18 mouse cellular contexts compared by ENCODE assay signal in the genomic region with DNA sequence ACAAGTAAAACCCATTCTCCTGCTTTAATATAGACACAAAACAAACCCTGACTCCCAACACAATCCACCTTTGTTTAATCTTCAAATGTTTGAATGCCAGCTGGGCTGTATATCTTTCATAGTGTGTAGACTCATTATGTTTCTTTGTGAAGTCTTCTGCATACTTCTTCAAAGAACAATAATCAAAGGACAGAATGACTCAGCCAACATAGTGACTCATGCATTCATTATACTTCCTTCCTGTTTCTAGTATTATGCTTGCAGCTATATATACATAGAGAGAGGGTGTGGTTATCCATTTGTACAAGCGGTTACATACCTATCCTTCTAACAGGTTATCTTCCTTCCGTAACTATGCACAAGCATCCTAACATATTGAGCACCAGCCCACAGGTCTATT.
A peak's percentile ranks its signal among the peaks of the same experiment; 100 is the strongest.
DNase-seq lines count a peak whose midpoint lies in the region; ATAC-seq and TF ChIP-seq lines count a peak whose summit lies in the region.
"Had no signal": no experiment of that assay in that cellular context is flagged by ENCODE, and none has a peak within 500 bp of the region (broad histone marks: within the 10 kb centered on the region; RNA-seq: fewer than 3 reads in every experiment).

No protein-coding gene starts in this region.

- H3K79me2 ChIP-seq in MEL (ENCODE audit: control insufficient read depth, insufficient read depth, low read length, poor library complexity): no peaks in the 10 kb centered on the region

- no peaks in the 10 kb centered on the region for H3K36me3 ChIP-seq in MEL (ENCODE audit: control insufficient read depth in 1 of 2, insufficient read depth in 2 of 2, low read length in 2 of 2)
- no peaks in the 10 kb centered on the region for H3K36me3 ChIP-seq in stomach, embryonic 14.5 days (ENCODE audit: control insufficient read depth, insufficient read depth, low read length)
- no peaks in the 10 kb centered on the region for H3K36me3 ChIP-seq in forebrain, embryonic 13.5 days (ENCODE audit: poor library complexity, severe bottlenecking)
- H3K36me3 ChIP-seq: hindbrain, embryonic 15.5 days; limb, embryonic 13.5 days; liver, embryonic 15.5 days; neural tube, embryonic 12.5 days had no signal

- no peak overlapping the region for H3K27ac ChIP-seq in MEL (ENCODE audit: control insufficient read depth, low read depth, low read length)
- no peak overlapping the region for H3K27ac ChIP-seq in stomach, embryonic 14.5 days (ENCODE audit: low read length)
- no peak overlapping the region for H3K27ac ChIP-seq in forebrain, embryonic 13.5 days
- H3K27ac ChIP-seq: hindbrain, embryonic 15.5 days; limb, embryonic 13.5 days; liver, embryonic 15.5 days; neural tube, embryonic 12.5 days had no signal

- no peak for TF ChIP-seq CTCF in MEL (IDR thresholded peaks at IDR 0.05 in 2 of 3, conservative IDR thresholded peaks at IDR 0.05 in 1 of 3; ENCODE audit: control insufficient read depth in 1 of 3, insufficient read depth in 1 of 3, low read depth in 2 of 3, low read length in 3 of 3, poor library complexity in 1 of 3, severe bottlenecking in 1 of 3)

- no peak overlapping the region for H3K4me3 ChIP-seq in MEL (ENCODE audit: control insufficient read depth in 1 of 2, insufficient read depth in 1 of 2, low read depth in 2 of 2, low read length in 2 of 2)
- H3K4me3 ChIP-seq in stomach, embryonic 14.5 days (ENCODE audit: low read depth, low read length): no peak overlapping the region
- no peak overlapping the region for H3K4me3 ChIP-seq in forebrain, embryonic 13.5 days
- H3K4me3 ChIP-seq: hindbrain, embryonic 15.5 days; limb, embryonic 13.5 days; liver, embryonic 15.5 days; neural tube, embryonic 12.5 days had no signal

- no peaks in the 10 kb centered on the region for H3K27me3 ChIP-seq in MEL (ENCODE audit: control insufficient read depth in 1 of 2, insufficient read depth in 2 of 2, low read length in 2 of 2)
- H3K27me3 ChIP-seq in stomach, embryonic 14.5 days (ENCODE audit: control insufficient read depth, insufficient read depth, low read length): no peaks in the 10 kb centered on the region
- no peaks in the 10 kb centered on the region for H3K27me3 ChIP-seq in forebrain, embryonic 13.5 days
- H3K27me3 ChIP-seq: hindbrain, embryonic 15.5 days; limb, embryonic 13.5 days; liver, embryonic 15.5 days; neural tube, embryonic 12.5 days had no signal

- H3K9me3 ChIP-seq in MEL (replicated peaks; ENCODE audit: insufficient read depth, low read length): no peaks in the 10 kb centered on the region
- H3K9me3 ChIP-seq in stomach, embryonic 14.5 days (ENCODE audit: control insufficient read depth, low read depth, low read length): no peaks in the 10 kb centered on the region
- H3K9me3 ChIP-seq in forebrain, embryonic 13.5 days (replicated peaks): no peaks in the 10 kb centered on the region
- H3K9me3 ChIP-seq: hindbrain, embryonic 15.5 days; limb, embryonic 13.5 days; liver, embryonic 15.5 days; neural tube, embryonic 12.5 days had no signal

- H3K4me2 ChIP-seq in stomach, embryonic 14.5 days (replicated peaks; ENCODE audit: low read depth, low read length): no peak overlapping the region
- H3K4me2 ChIP-seq in forebrain, embryonic 13.5 days: no peak overlapping the region
- H3K4me2 ChIP-seq: heart, embryonic 11.5 days; hindbrain, embryonic 15.5 days; limb, embryonic 13.5 days; liver, embryonic 15.5 days; neural tube, embryonic 12.5 days had no signal

- TF ChIP-seq RAD21 in MEL (IDR thresholded peaks at IDR 0.05; ENCODE audit: low read depth, low read length): no peak

- H3K9ac ChIP-seq in MEL (ENCODE audit: control insufficient read depth, low read depth, low read length, poor library complexity, severe bottlenecking): no peak overlapping the region
- no peak overlapping the region for H3K9ac ChIP-seq in stomach, embryonic 14.5 days (replicated peaks; ENCODE audit: low read depth, low read length)
- H3K9ac ChIP-seq in forebrain, embryonic 13.5 days: no peak overlapping the region
- H3K9ac ChIP-seq: hindbrain, embryonic 15.5 days; limb, embryonic 13.5 days; liver, embryonic 15.5 days; neural tube, embryonic 12.5 days had no signal

- no peak for TF ChIP-seq EP300 in MEL (IDR thresholded peaks at IDR 0.05; ENCODE audit: low read depth in 1 of 2, low read length in 2 of 2)

- ATAC-seq in stomach, embryonic 14.5 days (ENCODE audit: insufficient number of reproducible peaks, insufficient read depth, low FRiP score, low read depth): peak; percentile 63; the same call in 1 of the 2 replicates
- no peak; the same call in 1 of the 2 replicates for ATAC-seq in forebrain, embryonic 13.5 days

- DNase-seq in 416B (ENCODE audit: low read depth): peak; percentile 37
- peak; percentile 25 for DNase-seq in MEL (ENCODE audit: low read depth, low spot score)
- DNase-seq in induced T-regulatory cell, adult 2 months (ENCODE audit: low read depth): peak; percentile 13
- DNase-seq in right cerebral cortex, postnatal 4 days: no peak
- no peak for DNase-seq in cerebellum, postnatal 36 days
- DNase-seq: cerebellum, postnatal 10 days; gastrocnemius, postnatal 36 days; heart, postnatal 14 days; kidney, adult 9 months; lung, postnatal 14 days; thymus, adult 18-20 months had no signal

- 75% methylated on average over 2 of the region's 2 CpGs for WGBS in stomach, embryonic 14.5 days
- WGBS in forebrain, embryonic 13.5 days: 84% methylated on average over 2 of the region's 2 CpGs

- no peak for TF ChIP-seq POLR2A in MEL (IDR thresholded peaks at IDR 0.05; ENCODE audit: control insufficient read depth in 1 of 2, insufficient read depth in 1 of 2, low read depth in 1 of 2, low read length in 2 of 2, poor library complexity in 1 of 2)

- no peaks in the 10 kb centered on the region for H3K4me1 ChIP-seq in MEL (ENCODE audit: control insufficient read depth in 1 of 2, insufficient read depth in 2 of 2, low read length in 2 of 2)
- no peaks in the 10 kb centered on the region for H3K4me1 ChIP-seq in stomach, embryonic 14.5 days (ENCODE audit: control insufficient read depth, insufficient read depth, low read length)
- H3K4me1 ChIP-seq in forebrain, embryonic 13.5 days: peaks cover 7% of the 10 kb centered on the region; the same call in 1 of the 2 replicates
- H3K4me1 ChIP-seq: limb, embryonic 13.5 days; liver, embryonic 15.5 days had no signal

TF ChIP-seq in MEL, 35 proteins besides CTCF, POLR2A, EP300 and RAD21:
- TF ChIP-seq CHD1 (IDR thresholded peaks at IDR 0.05; ENCODE audit: low read depth, low read length): no peak
- TF ChIP-seq ZMIZ1 (IDR thresholded peaks at IDR 0.05; ENCODE audit: low read depth, low read length): no peak
- no peak for TF ChIP-seq NRF1 (IDR thresholded peaks at IDR 0.05; ENCODE audit: insufficient read depth, low read depth, low read length, poor library complexity, severe bottlenecking)
- TF ChIP-seq TCF12 (IDR thresholded peaks at IDR 0.05; ENCODE audit: low read depth, low read length): no peak

Comparison
In these comparisons a context has a peak if more than half of its experiments do, and no peak if none do; other contexts are left out.
1. DNase-seq: peak in 416B (single experiment), MEL (single experiment) and induced T-regulatory cell, adult 2 months (single experiment); none in right cerebral cortex, postnatal 4 days (single experiment) and cerebellum, postnatal 36 days (0 of 2).